Mouse (Mus musculus) limb, embryonic 14.5 days (tissue): ENCODE data around the gene Calcrl. TPM values are rescaled to one million over a fixed set of nuclear protein-coding genes. Genes with fewer than 3 reads are reported as not detected.

Source experiments
- ATAC-seq: fragments of 200-750 bp; cut with Nextera tagmentation; 2 replicates; pipeline ENCODE4 v1.8.0; 2017; ENCODE audit warnings: low read depth, moderate number of reproducible peaks, moderate TSS enrichment; ENCODE audit not compliant: low FRiP score
- DNase-seq: peaks from one replicate; pipeline ENCODE4 v3.0.0-alpha.2; 2015; ENCODE audit warnings: low spot score
- H3K27ac ChIP-seq: fragments of 300-500 bp; sonication (generic); replicated peaks from 2 replicates; pipeline ENCODE4 v1.5.1; 2014; ENCODE audit warnings: low read depth, mild to moderate bottlenecking, low read length, moderate library complexity, mixed read lengths
- H3K27me3 ChIP-seq: fragments of 300-500 bp; sonication (generic); 2 replicates; pipeline ENCODE4 v1.6.1; 2014; ENCODE audit warnings: low read length, mixed read lengths; ENCODE audit not compliant: control insufficient read depth, insufficient read depth
- H3K36me3 ChIP-seq: fragments of 300-500 bp; sonication (generic); 2 replicates; pipeline ENCODE4 v1.6.1; 2014; ENCODE audit warnings: mild to moderate bottlenecking, low read length, moderate library complexity, mixed read lengths; ENCODE audit not compliant: control insufficient read depth, insufficient read depth
- H3K4me1 ChIP-seq: fragments of 300-500 bp; sonication (generic); 2 replicates; pipeline ENCODE4 v1.6.1; 2014; ENCODE audit warnings: antibody characterized with exemption, low read length, mixed read lengths; ENCODE audit not compliant: control insufficient read depth, insufficient read depth
- H3K4me2 ChIP-seq: fragments of 300-500 bp; sonication (generic); replicated peaks from 2 replicates; pipeline ENCODE4 v1.6.1; 2014; ENCODE audit warnings: low read depth, mild to moderate bottlenecking, low read length, moderate library complexity; ENCODE audit not compliant: severe bottlenecking
- H3K4me3 ChIP-seq: fragments of 300-500 bp; sonication (generic); replicated peaks from 2 replicates; pipeline ENCODE4 v1.5.1; 2014; ENCODE audit warnings: low read length
- H3K9ac ChIP-seq: fragments of 300-500 bp; sonication (generic); 2 replicates; pipeline ENCODE4 v1.6.1; 2014; ENCODE audit warnings: mild to moderate bottlenecking, low read depth, low read length, moderate library complexity; ENCODE audit not compliant: severe bottlenecking
- H3K9me3 ChIP-seq: fragments of 300-500 bp; sonication (generic); 2 replicates; pipeline ENCODE4 v1.6.1; 2016; ENCODE audit warnings: low read length; ENCODE audit not compliant: control insufficient read depth
- POLR2A ChIP-seq: fragments of 200-500 bp; IDR thresholded peaks from 2 replicates; pipeline ENCODE4 v1.8.0; 2012; ENCODE audit warnings: inconsistent platforms, mild to moderate bottlenecking, moderate library complexity, borderline replicate concordance; ENCODE audit not compliant: insufficient read depth, insufficient read length; ENCODE audit errors: extremely low read depth
- WGBS: fragments of 180-500 bp; shearing (Covaris S2); extraction: QIAGEN DNeasy Blood & Tissue Kit; methylation state at CpG from one replicate; pipeline ENCODE4 v1.1.7; 2014; 5-methylcytosine and 5-hydroxymethylcytosine counted together
- polyA plus RNA-seq, 2 experiments: library from polyadenylated mRNA; depleted of rRNA in 1 of 2; stranded (reverse) in 1 of 2; unstranded in 1 of 2; fragments of >200 nt; fragmentation: Nextera tagmentation in 1 of 2; extraction: Ambion mirVana in 1 of 2; gene quantifications; 2 replicates each; pipeline versions ENCODE4 v1.2.1 to v1.2.3; 2012 to 2014

Gene Calcrl
- polyA plus RNA-seq, 2 experiments, result 6.5 to 18.2 TPM

DNA sequence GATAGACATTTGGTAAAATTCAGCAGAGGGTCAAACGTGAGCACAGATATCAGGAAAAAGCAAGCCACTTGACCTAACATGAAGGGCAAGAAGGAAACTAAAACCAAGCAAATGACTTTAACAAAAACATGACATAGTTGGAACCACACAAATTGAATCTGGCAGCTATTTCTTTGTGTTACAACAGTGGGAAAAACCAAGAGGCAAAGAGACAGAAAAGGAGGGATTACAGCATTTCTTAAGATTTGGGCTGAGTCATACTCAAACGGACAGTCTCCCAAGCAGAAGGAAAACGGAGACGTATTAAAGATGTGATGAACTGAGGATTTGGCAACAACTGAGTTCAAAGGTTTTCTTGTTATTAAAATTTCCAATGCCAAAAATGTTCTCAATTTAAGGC, 88.9 kb downstream of the Calcrl start:
- TF ChIP-seq POLR2A, result no peak
- no peak overlapping the region for H3K27ac ChIP-seq
- no peaks in the 10 kb centered on the region for H3K9me3 ChIP-seq
- no peak for DNase-seq
- H3K36me3 ChIP-seq, result no peaks in the 10 kb centered on the region
- 81% methylated on average over 4 of the region's 4 CpGs for WGBS
- ATAC-seq, result no peak
- no peak overlapping the region for H3K9ac ChIP-seq
- H3K4me1 ChIP-seq, result no peaks in the 10 kb centered on the region
- H3K4me3 ChIP-seq, result no peak overlapping the region
- no peaks in the 10 kb centered on the region for H3K27me3 ChIP-seq
- H3K4me2 ChIP-seq, result no peak overlapping the region

- no peak for TF ChIP-seq POLR2A
- Histone ChIP-seq H3K36me3 (no peaks in the 10 kb centered on the region), H3K27ac (no peak overlapping the region), H3K27me3 (no peaks in the 10 kb centered on the region), H3K4me1 (no peaks in the 10 kb centered on the region), H3K9ac (no peak overlapping the region), H3K4me3 (no peak overlapping the region), H3K4me2 (no peak overlapping the region), H3K9me3 (no peaks in the 10 kb centered on the region)
- no peak for ATAC-seq
- WGBS, result 87% methylated on average over 4 of the region's 4 CpGs
- no peak for DNase-seq
Measured at GRCm38 (mm10) chr2:84316185-84316805, 108.9 kb downstream of the Calcrl start.

- H3K27me3 ChIP-seq, result no peaks in the 10 kb centered on the region
- H3K27ac ChIP-seq, result no peak overlapping the region
- ATAC-seq, result no peak
- H3K4me1 ChIP-seq, result no peaks in the 10 kb centered on the region
- no peaks in the 10 kb centered on the region for H3K36me3 ChIP-seq
- no peaks in the 10 kb centered on the region for H3K9me3 ChIP-seq
- 15% methylated on average over 5 of the region's 5 CpGs for WGBS
- H3K4me2 ChIP-seq, result no peak overlapping the region
- no peak overlapping the region for H3K4me3 ChIP-seq
- H3K9ac ChIP-seq, result no peak overlapping the region
- no peak for TF ChIP-seq POLR2A
- no peak for DNase-seq
Measured at GRCm38 (mm10) chr2:84296517-84296916, 128.7 kb downstream of the Calcrl start.

DNA sequence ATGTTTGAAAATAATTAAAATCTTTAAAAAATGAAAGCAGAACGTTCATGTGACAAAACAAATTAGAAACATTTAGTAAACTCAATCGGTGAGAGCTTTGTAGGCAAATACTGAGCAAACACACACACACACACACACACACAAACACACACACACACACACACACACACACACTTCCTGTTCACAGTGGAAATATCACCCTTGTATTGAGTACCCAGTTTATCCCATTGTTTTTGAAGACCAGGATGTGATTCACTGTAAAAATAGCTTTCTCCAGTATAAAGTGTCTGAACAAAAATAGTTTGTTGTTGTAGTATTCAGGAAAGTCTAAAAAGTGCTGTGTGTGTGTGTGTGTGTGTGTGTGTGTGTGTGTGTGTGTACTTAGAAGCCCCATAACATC, 130.1 kb downstream of the Calcrl start:
- Histone ChIP-seq H3K36me3 (no peaks in the 10 kb centered on the region), H3K9me3 (no peaks in the 10 kb centered on the region), H3K9ac (no peak overlapping the region), H3K27ac (no peak overlapping the region), H3K4me2 (no peak overlapping the region), H3K4me1 (no peaks in the 10 kb centered on the region), H3K4me3 (no peak overlapping the region), H3K27me3 (no peaks in the 10 kb centered on the region)
- 85% methylated on average over 2 of the region's 2 CpGs for WGBS
- DNase-seq (no peak), ATAC-seq (no peak)
- no peak for TF ChIP-seq POLR2A

GRCm38 (mm10) chr2:84294611-84295010, 130.6 kb downstream of the Calcrl start:
- no peaks in the 10 kb centered on the region for H3K9me3 ChIP-seq
- H3K4me2 ChIP-seq, result no peak overlapping the region
- no peaks in the 10 kb centered on the region for H3K27me3 ChIP-seq
- H3K27ac ChIP-seq, result no peak overlapping the region
- 62% methylated on average over 2 of the region's 2 CpGs for WGBS
- ATAC-seq (no peak), DNase-seq (no peak)
- H3K9ac ChIP-seq, result no peak overlapping the region
- no peaks in the 10 kb centered on the region for H3K4me1 ChIP-seq
- TF ChIP-seq POLR2A, result no peak
- no peak overlapping the region for H3K4me3 ChIP-seq
- H3K36me3 ChIP-seq, result no peaks in the 10 kb centered on the region

- Histone ChIP-seq H3K4me3 (no peak overlapping the region), H3K4me1 (no peaks in the 10 kb centered on the region)
- no peak for ATAC-seq
Measured at GRCm38 (mm10) chr2:84292351-84293000, 132.7 kb downstream of the Calcrl start.

More at GRCm38 (mm10) chr2:84292351-84293000, 132.7 kb downstream of the Calcrl start:
- no peak for TF ChIP-seq POLR2A
- no peak overlapping the region for H3K9ac ChIP-seq
- DNase-seq, result no peak
- no peak overlapping the region for H3K27ac ChIP-seq
- H3K4me2 ChIP-seq, result no peak overlapping the region
- H3K9me3 ChIP-seq, result no peaks in the 10 kb centered on the region
- H3K27me3 ChIP-seq, result no peaks in the 10 kb centered on the region
- H3K36me3 ChIP-seq, result no peaks in the 10 kb centered on the region
- 88% methylated on average over 4 of the region's 4 CpGs for WGBS
